Mouse (Mus musculus): ENCODE data around the gene Smarcb1. TPM values are rescaled to one million over a fixed set of nuclear protein-coding genes. Genes with fewer than 3 reads are reported as not detected.

Smarcb1 gene
- polyA plus RNA-seq (2015; fragmentation: Nextera tagmentation; extraction: Ambion mirVana) = 229 and 250 TPM in 2 replicates

- H3K36me3 ChIP-seq = peaks cover 45% of the 10 kb centered on the region
- WGBS = under 1% methylated on average over 76 of the region's 76 CpGs
- peak within 1 kb of the TSS; percentile 81 for H3K4me3 ChIP-seq
- peak; percentile 79 for ATAC-seq (ENCODE audit: insufficient number of reproducible peaks, insufficient read depth, low FRiP score, low TSS enrichment, low read depth)
- peak within 1 kb of the TSS; percentile 97 for H3K27ac ChIP-seq
- H3K27me3 ChIP-seq = no peaks in the 10 kb centered on the region
- H3K4me2 ChIP-seq = peak within 1 kb of the TSS; percentile 76
- peak within 1 kb of the TSS; percentile 97 for H3K9ac ChIP-seq
- H3K4me1 ChIP-seq = peaks cover 57% of the 10 kb centered on the region
- H3K9me3 ChIP-seq = no peaks in the 10 kb centered on the region
Measured at GRCm38 (mm10) chr10:75921026-75921725, at the start of gene Smarcb1. TSS of gene Smarcb1 (minus strand) at chr10:75921617.

GRCm38 (mm10) chr10:75954381-75954811, 33.0 kb upstream of the Smarcb1 start, which contains the start of gene Gm5134:
TSS of gene Gm5134 (plus strand) at chr10:75954514.
- Histone ChIP-seq H3K4me1 (peaks cover 9% of the 10 kb centered on the region), H3K9ac (no peak within 1 kb of the TSS), H3K4me2 (peak within 1 kb of the TSS; percentile 49), H3K4me3 (peak within 1 kb of the TSS; percentile 26), H3K9me3 (no peaks in the 10 kb centered on the region), H3K27me3 (0 out of 2 replicates have a peak, but pooled peaks cover 14% of the 10 kb centered on the region), H3K36me3 (no peaks in the 10 kb centered on the region), H3K27ac (no peak within 1 kb of the TSS)
- ATAC-seq (ENCODE audit: insufficient number of reproducible peaks, insufficient read depth, low FRiP score, low TSS enrichment, low read depth) = no peak
- 26% methylated on average over 20 of the region's 20 CpGs for WGBS

GRCm38 (mm10) chr10:75951424-75952050, 30.1 kb upstream of the Smarcb1 start:
- WGBS = 4% methylated on average over 13 of the region's 13 CpGs
- H3K27ac ChIP-seq = no peak overlapping the region
- peak overlapping the region; percentile 93 for H3K4me2 ChIP-seq
- peak overlapping the region; percentile 48 for H3K4me3 ChIP-seq
- no peak for ATAC-seq (ENCODE audit: insufficient number of reproducible peaks, insufficient read depth, low FRiP score, low TSS enrichment, low read depth)
- peaks cover 9% of the 10 kb centered on the region for H3K4me1 ChIP-seq
- no peaks in the 10 kb centered on the region for H3K9me3 ChIP-seq
- no peaks in the 10 kb centered on the region for H3K36me3 ChIP-seq
- H3K9ac ChIP-seq = peak overlapping the region; percentile 73
- 0 out of 2 replicates have a peak, but pooled peaks cover 14% of the 10 kb centered on the region for H3K27me3 ChIP-seq

- H3K27me3 ChIP-seq = 0 out of 2 replicates have a peak, but pooled peaks cover 14% of the 10 kb centered on the region
- no peaks in the 10 kb centered on the region for H3K9me3 ChIP-seq
- H3K9ac ChIP-seq = peak overlapping the region; percentile 73
- H3K27ac ChIP-seq = no peak overlapping the region
- peak overlapping the region; percentile 48 for H3K4me3 ChIP-seq
- 2% methylated on average over 23 of the region's 23 CpGs for WGBS
- H3K4me2 ChIP-seq = peak overlapping the region; percentile 93
- H3K4me1 ChIP-seq = peaks cover 9% of the 10 kb centered on the region
- 0 out of 2 replicates have a peak, but pooled peaks have one; percentile 45 for ATAC-seq (ENCODE audit: insufficient number of reproducible peaks, insufficient read depth, low FRiP score, low TSS enrichment, low read depth)
- H3K36me3 ChIP-seq = no peaks in the 10 kb centered on the region
Measured at GRCm38 (mm10) chr10:75950791-75951210, 29.4 kb upstream of the Smarcb1 start.

- peaks cover 9% of the 10 kb centered on the region for H3K4me1 ChIP-seq
- 75% methylated on average over 22 of the region's 22 CpGs for WGBS
- 0 out of 2 replicates have a peak overlapping the region, but pooled peaks have one; percentile 73 for H3K9ac ChIP-seq
- 0 out of 2 replicates have a peak, but pooled peaks cover 10% of the 10 kb centered on the region for H3K27me3 ChIP-seq
- H3K4me3 ChIP-seq = no peak overlapping the region
- no peak overlapping the region for H3K4me2 ChIP-seq
- no peak for ATAC-seq (ENCODE audit: insufficient number of reproducible peaks, insufficient read depth, low FRiP score, low TSS enrichment, low read depth)
- no peaks in the 10 kb centered on the region for H3K36me3 ChIP-seq
- no peak overlapping the region for H3K27ac ChIP-seq
- no peaks in the 10 kb centered on the region for H3K9me3 ChIP-seq
Measured at GRCm38 (mm10) chr10:75949053-75950045, 27.9 kb upstream of the Smarcb1 start.

- Histone ChIP-seq H3K4me3 (no peak overlapping the region), H3K36me3 (no peaks in the 10 kb centered on the region), H3K4me1 (peaks cover 9% of the 10 kb centered on the region), H3K27ac (no peak overlapping the region), H3K9me3 (no peaks in the 10 kb centered on the region), H3K4me2 (no peak overlapping the region), H3K27me3 (no peaks in the 10 kb centered on the region), H3K9ac (no peak overlapping the region)
- no peak for ATAC-seq (ENCODE audit: insufficient number of reproducible peaks, insufficient read depth, low FRiP score, low TSS enrichment, low read depth)
- WGBS = 79% methylated on average over 5 of the region's 5 CpGs
Measured at GRCm38 (mm10) chr10:75948079-75948478, 26.7 kb upstream of the Smarcb1 start.

- no peak overlapping the region for H3K9ac ChIP-seq
- no peak overlapping the region for H3K4me2 ChIP-seq
- no peaks in the 10 kb centered on the region for H3K27me3 ChIP-seq
- H3K4me3 ChIP-seq = no peak overlapping the region
- H3K4me1 ChIP-seq = peaks cover 7% of the 10 kb centered on the region
- H3K36me3 ChIP-seq = no peaks in the 10 kb centered on the region
- no peak overlapping the region for H3K27ac ChIP-seq
- no peak for ATAC-seq (ENCODE audit: insufficient number of reproducible peaks, insufficient read depth, low FRiP score, low TSS enrichment, low read depth)
- WGBS = 80% methylated on average over 7 of the region's 7 CpGs
- H3K9me3 ChIP-seq = no peaks in the 10 kb centered on the region
Measured at GRCm38 (mm10) chr10:75945896-75946295, 24.5 kb upstream of the Smarcb1 start.

- Histone ChIP-seq H3K9me3 (no peaks in the 10 kb centered on the region), H3K27me3 (no peaks in the 10 kb centered on the region), H3K4me2 (no peak overlapping the region), H3K36me3 (no peaks in the 10 kb centered on the region), H3K9ac (no peak overlapping the region), H3K4me3 (no peak overlapping the region), H3K4me1 (no peaks in the 10 kb centered on the region; the same call in 1 of the 2 replicates), H3K27ac (no peak overlapping the region)
- 93% methylated on average over 7 of the region's 7 CpGs for WGBS
- no peak for ATAC-seq (ENCODE audit: insufficient number of reproducible peaks, insufficient read depth, low FRiP score, low TSS enrichment, low read depth)
Measured at GRCm38 (mm10) chr10:75945213-75945612, 23.8 kb upstream of the Smarcb1 start.

- H3K9ac ChIP-seq = no peak overlapping the region
- no peak overlapping the region for H3K27ac ChIP-seq
- no peaks in the 10 kb centered on the region for H3K36me3 ChIP-seq
- no peaks in the 10 kb centered on the region; the same call in 1 of the 2 replicates for H3K27me3 ChIP-seq
- H3K9me3 ChIP-seq = no peaks in the 10 kb centered on the region
- no peak overlapping the region for H3K4me3 ChIP-seq
- H3K4me2 ChIP-seq = no peak overlapping the region
- no peak for ATAC-seq (ENCODE audit: insufficient number of reproducible peaks, insufficient read depth, low FRiP score, low TSS enrichment, low read depth)
- H3K4me1 ChIP-seq = no peaks in the 10 kb centered on the region
- 26% methylated on average over 11 of the region's 11 CpGs for WGBS
Measured at GRCm38 (mm10) chr10:75944066-75944772, 22.8 kb upstream of the Smarcb1 start.

- H3K9me3 ChIP-seq = no peaks in the 10 kb centered on the region
Measured at GRCm38 (mm10) chr10:75942736-75943477, 21.5 kb upstream of the Smarcb1 start, which contains the start of gene Vpreb3. TSS of gene Vpreb3 (plus strand) at chr10:75943057.

More at GRCm38 (mm10) chr10:75942736-75943477, 21.5 kb upstream of the Smarcb1 start, which contains the start of gene Vpreb3:
- Histone ChIP-seq H3K36me3 (no peaks in the 10 kb centered on the region), H3K27me3 (peaks cover 4% of the 10 kb centered on the region; the same call in 1 of the 2 replicates), H3K27ac (no peak within 1 kb of the TSS), H3K9ac (no peak within 1 kb of the TSS), H3K4me3 (no peak within 1 kb of the TSS), H3K4me2 (no peak within 1 kb of the TSS), H3K4me1 (no peaks in the 10 kb centered on the region)
- ATAC-seq (ENCODE audit: insufficient number of reproducible peaks, insufficient read depth, low FRiP score, low TSS enrichment, low read depth) = no peak
- WGBS = 75% methylated on average over 15 of the region's 15 CpGs
